Mouse (Mus musculus) spleen, embryonic (tissue): ENCODE results near the gene Arhgap19.

Experiments used
- CTCF ChIA-PET: fragments of 350-600 bp; sonication (Branson Sonifier 250); formaldehyde crosslinking; loops from one replicate; lab custom pipeline; 2022; lab: Charles Lee

Arhgap19 gene

GRCm38 (mm10) chr19:41801742-41802369, at the start of gene Arhgap19:
Gene Arhgap19, minus strand, starts transcription at chr19:41802047.
- CTCF ChIA-PET = no interaction called here

GRCm38 (mm10) chr19:41850719-41851543, 49.1 kb upstream of the Arhgap19 start:
- CTCF ChIA-PET = interaction anchor here (0.7 kb wide), 1 partner anchor 22 kb away, joined by 3 read pairs; no protein-coding TSS in a partner anchor

GRCm38 (mm10) chr19:41850021-41850718, 48.3 kb upstream of the Arhgap19 start:
- CTCF ChIA-PET = interaction anchor here (0.7 kb wide), 1 partner anchor 21 kb away, joined by 3 read pairs; no protein-coding TSS in a partner anchor

- CTCF ChIA-PET = interaction anchor here (0.6 kb wide), 1 partner anchor 232 kb away, joined by 3 read pairs; no protein-coding TSS in a partner anchor
These were observed 46.4 kb upstream of the Arhgap19 start, which contains the start of gene Frat2 for GRCm38 (mm10) chr19:41847992-41848851. Gene Frat2, minus strand, starts transcription at chr19:41848132.

GRCm38 (mm10) chr19:41847614-41847991, 45.8 kb upstream of the Arhgap19 start:
- CTCF ChIA-PET = interaction anchor here (0.6 kb wide), 1 partner anchor 35 kb away, joined by 4 read pairs; no protein-coding TSS in a partner anchor

GRCm38 (mm10) chr19:41847091-41847581, 45.3 kb upstream of the Arhgap19 start:
- CTCF ChIA-PET = interaction anchor here (0.5 to 1.1 kb wide), 3 partner anchors 17 to 58 kb away, joined by 3 to 4 read pairs (median 3); partner anchors contain the start of gene Frat1

- CTCF ChIA-PET = interaction anchor here (0.5 to 1.1 kb wide), 4 partner anchors 16 to 106 kb away, joined by 3 to 14 read pairs (median 4); partner anchors contain the start of gene Frat1
These were observed 44.7 kb upstream of the Arhgap19 start for GRCm38 (mm10) chr19:41846366-41847090.

GRCm38 (mm10) chr19:41844345-41844744, 42.5 kb upstream of the Arhgap19 start:
- CTCF ChIA-PET = interaction anchor here (0.6 to 0.7 kb wide), 2 partner anchors 25 to 88 kb away, joined by 4 to 8 read pairs; no protein-coding TSS in a partner anchor

GRCm38 (mm10) chr19:41842706-41843105, 40.9 kb upstream of the Arhgap19 start:
- CTCF ChIA-PET = no interaction called here

- CTCF ChIA-PET = no interaction called here
These were observed 40.3 kb upstream of the Arhgap19 start for GRCm38 (mm10) chr19:41842196-41842595.

GRCm38 (mm10) chr19:41841105-41841750, 39.4 kb upstream of the Arhgap19 start:
- CTCF ChIA-PET = interaction anchor here (0.6 kb wide), 1 partner anchor 25 kb away, joined by 4 read pairs; no protein-coding TSS in a partner anchor

- CTCF ChIA-PET = no interaction called here
These were observed 37.8 kb upstream of the Arhgap19 start for GRCm38 (mm10) chr19:41839685-41840084.

GRCm38 (mm10) chr19:41838808-41839207, 37.0 kb upstream of the Arhgap19 start:
- CTCF ChIA-PET = no interaction called here

- CTCF ChIA-PET = no interaction called here
These were observed 36.0 kb upstream of the Arhgap19 start for GRCm38 (mm10) chr19:41837917-41838261.

- CTCF ChIA-PET = interaction anchor here (0.6 kb wide), 1 partner anchor 19 kb away, joined by 10 read pairs; no protein-coding TSS in a partner anchor
These were observed 35.5 kb upstream of the Arhgap19 start for GRCm38 (mm10) chr19:41837194-41837916.

GRCm38 (mm10) chr19:41836719-41837118, 34.9 kb upstream of the Arhgap19 start:
- CTCF ChIA-PET = interaction anchor here (0.6 kb wide), 1 partner anchor 19 kb away, joined by 10 read pairs; no protein-coding TSS in a partner anchor

- CTCF ChIA-PET = no interaction called here
These were observed 34.0 kb upstream of the Arhgap19 start for GRCm38 (mm10) chr19:41835816-41836215.

GRCm38 (mm10) chr19:41835407-41835806, 33.6 kb upstream of the Arhgap19 start:
- CTCF ChIA-PET = no interaction called here
